Mouse (Mus musculus) hindbrain, embryonic 11.5 days (tissue): ENCODE measurements around the gene Oas1d. TPM values are rescaled to one million over a fixed set of nuclear protein-coding genes. Genes with fewer than 3 reads are reported as not detected.

Source experiments
- ATAC-seq: fragments of 200-750 bp; cut with Nextera tagmentation; 2 replicates; pipeline ENCODE4 v1.8.0; 2017; ENCODE audit warnings: mild to moderate bottlenecking, moderate TSS enrichment, moderate library complexity; ENCODE audit not compliant: low FRiP score
- DNase-seq: peaks from one replicate; pipeline ENCODE4 v3.0.0-alpha.2; 2015; ENCODE audit warnings: low spot score
- H3K27ac ChIP-seq: fragments of 300-500 bp; sonication (generic); 2 replicates; pipeline ENCODE4 v1.5.1; 2014; ENCODE audit warnings: mild to moderate bottlenecking, low read depth, low read length
- H3K27me3 ChIP-seq: fragments of 300-500 bp; sonication (generic); 2 replicates; pipeline ENCODE4 v1.6.1; 2014; ENCODE audit warnings: mild to moderate bottlenecking, low read length, moderate library complexity, mixed read lengths; ENCODE audit not compliant: control insufficient read depth, insufficient read depth
- H3K36me3 ChIP-seq: fragments of 300-500 bp; sonication (generic); 2 replicates; pipeline ENCODE4 v1.6.1; 2014; ENCODE audit warnings: mild to moderate bottlenecking, low read length, moderate library complexity, mixed read lengths; ENCODE audit not compliant: control insufficient read depth, insufficient read depth
- H3K4me1 ChIP-seq: fragments of 300-500 bp; sonication (generic); replicated peaks from 2 replicates; pipeline ENCODE4 v1.6.1; 2014; ENCODE audit warnings: low read length, mixed read lengths; ENCODE audit not compliant: control insufficient read depth, insufficient read depth
- H3K4me2 ChIP-seq: fragments of 300-500 bp; sonication (generic); replicated peaks from 2 replicates; pipeline ENCODE4 v1.6.1; 2014; ENCODE audit warnings: mild to moderate bottlenecking, low read depth, low read length
- H3K4me3 ChIP-seq: fragments of 300-500 bp; sonication (generic); 2 replicates; pipeline ENCODE4 v1.5.1; 2014; ENCODE audit warnings: low read depth, low read length
- H3K9ac ChIP-seq: fragments of 300-500 bp; sonication (generic); 2 replicates; pipeline ENCODE4 v1.6.1; 2014; ENCODE audit warnings: low read depth, low read length
- H3K9me3 ChIP-seq: fragments of 300-500 bp; sonication (generic); 2 replicates; pipeline ENCODE4 v1.6.1; 2016; ENCODE audit warnings: low read length; ENCODE audit not compliant: control insufficient read depth
- WGBS: fragments of 180-500 bp; shearing (Covaris S2); extraction: QIAGEN DNeasy Blood & Tissue Kit; methylation state at CpG from one replicate; pipeline ENCODE4 v1.1.7; 2014; 5-methylcytosine and 5-hydroxymethylcytosine counted together
- polyA plus RNA-seq: library from polyadenylated mRNA; unstranded; fragments of >200 nt; fragmentation: Nextera tagmentation; extraction: Ambion mirVana; gene quantifications from 2 replicates; pipeline ENCODE4 v1.2.1, GENCODE M21; 2014

The Oas1d gene
- polyA plus RNA-seq, 1 experiment from 2014 or later: not detected

DNA sequence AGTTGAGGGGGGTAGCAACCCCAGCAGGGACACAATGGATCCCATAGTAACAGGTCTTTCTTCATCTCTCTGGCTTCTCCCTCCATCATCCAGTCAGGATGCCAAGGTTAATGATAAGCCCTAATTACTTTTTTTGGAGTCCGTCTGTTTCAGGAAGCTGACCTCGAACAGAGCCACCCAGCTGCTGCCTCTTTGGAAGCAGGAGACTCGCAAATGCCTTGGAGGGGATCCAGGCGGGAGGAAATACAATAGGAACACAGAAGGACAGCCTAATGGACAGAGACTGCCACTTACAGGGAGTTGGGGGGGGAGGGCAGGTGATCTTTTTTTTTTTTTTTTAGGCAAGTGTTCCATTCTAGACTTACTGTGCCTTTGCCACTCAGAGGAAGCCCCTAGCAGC, 55.4 kb downstream of the Oas1d start:
- no peak overlapping the region for H3K4me3 ChIP-seq
- H3K36me3 ChIP-seq: no peaks in the 10 kb centered on the region
- DNase-seq (peak; percentile 2), ATAC-seq (no peak)
- H3K9me3 ChIP-seq: no peaks in the 10 kb centered on the region
- no peak overlapping the region for H3K27ac ChIP-seq
- H3K27me3 ChIP-seq: no peaks in the 10 kb centered on the region
- H3K4me1 ChIP-seq: no peaks in the 10 kb centered on the region
- H3K4me2 ChIP-seq: no peak overlapping the region
- WGBS: 30% methylated on average over 4 of the region's 4 CpGs
- no peak overlapping the region for H3K9ac ChIP-seq

Other genes with a start within 250 kb of the Oas1d start
- 4.6 and 5.0 TPM in 2 replicates for gene Dtx1, start 202.6 kb upstream of the Oas1d start, polyA plus RNA-seq
- gene Oas2, start 164.7 kb upstream of the Oas1d start, polyA plus RNA-seq: 0.13 TPM in 1 of 2 replicates, not detected in the other
- 0.15 and 0.21 TPM in 2 replicates for gene Oas3, start 136.9 kb upstream of the Oas1d start, polyA plus RNA-seq
- gene Oas1e, start 119.0 kb upstream of the Oas1d start, polyA plus RNA-seq: 0.13 and 0.29 TPM in 2 replicates
- gene Oas1c, start 102.0 kb upstream of the Oas1d start, polyA plus RNA-seq: 0.26 and 0.45 TPM in 2 replicates
- gene Oas1f, start 67.2 kb upstream of the Oas1d start, polyA plus RNA-seq: not detected in 2 replicates
- not detected in 2 replicates for gene Oas1h, start 53.1 kb upstream of the Oas1d start, polyA plus RNA-seq
- gene Oas1g, start 26.9 kb upstream of the Oas1d start, polyA plus RNA-seq: 0.15 TPM in 1 of 2 replicates, not detected in the other
- 1.0 TPM in 2 replicates for gene Oas1a, start 7.0 kb upstream of the Oas1d start, polyA plus RNA-seq
- gene Rph3a, start 95.6 kb downstream of the Oas1d start, polyA plus RNA-seq: 2.1 and 2.6 TPM in 2 replicates